Mouse (Mus musculus) myocyte (in vitro differentiated cells): Measurements from ENCODE around the gene Clec16a.

Experiments used
- CEBPB ChIP-seq: IDR thresholded peaks from 2 replicates; pipeline ENCODE4 v1.6.1; 2011; ENCODE audit warnings: mild to moderate bottlenecking, moderate library complexity; ENCODE audit not compliant: poor library complexity, insufficient read depth, severe bottlenecking
- E2F4 ChIP-seq: IDR thresholded peaks from one replicate; pipeline ENCODE4 v1.6.1; 2011; ENCODE audit warnings: mild to moderate bottlenecking, control low read depth, moderate library complexity; ENCODE audit not compliant: insufficient read depth
- MAX ChIP-seq: IDR thresholded peaks from one replicate; pipeline ENCODE4 v1.6.1; 2011; ENCODE audit warnings: low read depth, mild to moderate bottlenecking, control low read depth
- MYOD1 ChIP-seq, 3 experiments: IDR thresholded peaks; one replicate each; pipeline ENCODE4 v1.6.1; 2011; ENCODE audit warnings: control low read depth in 2 of 3, low read depth in 2 of 3, mild to moderate bottlenecking in 2 of 3, moderate library complexity in 1 of 3; ENCODE audit not compliant: insufficient read length in 2 of 3, control insufficient read depth in 1 of 3
- MYOG ChIP-seq, 3 experiments: IDR thresholded peaks; one replicate each; pipeline ENCODE4 v1.6.1; 2011; ENCODE audit warnings: control low read depth in 2 of 3, low read depth in 2 of 3, mild to moderate bottlenecking in 2 of 3; ENCODE audit not compliant: insufficient read length in 2 of 3, control insufficient read depth in 1 of 3, insufficient read depth in 1 of 3
- POLR2A ChIP-seq: IDR thresholded peaks from one replicate; pipeline ENCODE4 v1.6.1; 2011; ENCODE audit warnings: low read depth, mild to moderate bottlenecking, control low read depth, moderate library complexity; ENCODE audit not compliant: insufficient read length
- POLR2AphosphoS2 ChIP-seq: IDR thresholded peaks from one replicate; pipeline ENCODE4 v1.6.1; 2011; ENCODE audit warnings: low read depth, control low read depth; ENCODE audit not compliant: insufficient read length
- SRF ChIP-seq: IDR thresholded peaks from one replicate; pipeline ENCODE4 v1.6.1; 2011; ENCODE audit warnings: low read depth; ENCODE audit not compliant: control insufficient read depth, insufficient read length
- TCF12 ChIP-seq: IDR thresholded peaks from one replicate; pipeline ENCODE4 v1.6.1; 2011; ENCODE audit warnings: mild to moderate bottlenecking, control low read depth; ENCODE audit not compliant: poor library complexity, insufficient read depth, severe bottlenecking
- USF1 ChIP-seq: IDR thresholded peaks from one replicate; pipeline ENCODE4 v1.6.1; 2011; ENCODE audit warnings: low read depth, mild to moderate bottlenecking, control low read depth, moderate library complexity

- TF ChIP-seq TCF12 (no peak), POLR2A (no peak), POLR2AphosphoS2 (no peak), SRF (no peak), E2F4 (no peak), USF1 (no peak), MAX (no peak), MYOG (IDR thresholded peaks at IDR 0.05; ENCODE audit: control insufficient read depth in 1 of 3, insufficient read depth in 1 of 3, insufficient read length in 2 of 3, low read depth in 2 of 3) (no peak), MYOD1 (IDR thresholded peaks at IDR 0.05; ENCODE audit: control insufficient read depth in 1 of 3, insufficient read length in 2 of 3, low read depth in 2 of 3) (no peak), CEBPB (no peak)
Measured at GRCm38 (mm10) chr16:10628030-10628555, 83.0 kb downstream of the Clec16a start.
